Mouse (Mus musculus): Measurements from ENCODE around the gene Prss22. TPM values are rescaled to one million over a fixed set of nuclear protein-coding genes. Genes with fewer than 3 reads are reported as not detected.

Gene Prss22
- 0.42 TPM in 1 of 2 replicates, not detected in the other for total RNA-seq (2014; rRNA removed)
- not detected in 2 replicates for polyA plus RNA-seq (2015; fragmentation: Nextera tagmentation; extraction: Ambion mirVana)

GRCm38 (mm10) chr17:23997901-23998300, at the start of gene Prss22:
Gene Prss22, minus strand, starts transcription at chr17:23998100.
- ATAC-seq, result no peak
- no peak for TF ChIP-seq CTCF (IDR thresholded peaks at IDR 0.05; ENCODE audit: low read depth)

GRCm38 (mm10) chr17:24046026-24046425, 48.1 kb upstream of the Prss22 start:
- no peak for TF ChIP-seq CTCF (IDR thresholded peaks at IDR 0.05; ENCODE audit: low read depth)
- Histone ChIP-seq H3K36me3 (ENCODE audit: insufficient read depth, low read length) (peaks cover 21% of the 10 kb centered on the region), H3K4me2 (ENCODE audit: low read depth, low read length) (no peak overlapping the region), H3K4me1 (ENCODE audit: insufficient read depth, low read length) (no peaks in the 10 kb centered on the region), H3K27me3 (ENCODE audit: insufficient read depth, low read length) (no peaks in the 10 kb centered on the region), H3K27ac (no peak overlapping the region), H3K4me3 (ENCODE audit: low read length) (no peak overlapping the region), H3K9ac (replicated peaks; ENCODE audit: low read length) (no peak overlapping the region), H3K9me3 (ENCODE audit: low read length) (no peaks in the 10 kb centered on the region)
- ATAC-seq, result no peak; the same call in 1 of the 2 replicates
- 54% methylated on average over 5 of the region's 5 CpGs for WGBS
- DNase-seq (ENCODE audit: low spot score), result no peak

More at GRCm38 (mm10) chr17:23997901-23998300, at the start of gene Prss22:
- H3K27me3 ChIP-seq (ENCODE audit: insufficient read depth, low read length), result no peaks in the 10 kb centered on the region
- H3K36me3 ChIP-seq (ENCODE audit: insufficient read depth, low read length), result no peaks in the 10 kb centered on the region
- no peak within 1 kb of the TSS for H3K27ac ChIP-seq
- H3K4me1 ChIP-seq (ENCODE audit: insufficient read depth, low read length), result no peaks in the 10 kb centered on the region
- no peak for DNase-seq (ENCODE audit: low spot score)
- no peak within 1 kb of the TSS for H3K9ac ChIP-seq (replicated peaks; ENCODE audit: low read length)
- 79% methylated on average over 2 of the region's 2 CpGs for WGBS
- no peaks in the 10 kb centered on the region for H3K9me3 ChIP-seq (ENCODE audit: low read length)
- no peak within 1 kb of the TSS for H3K4me3 ChIP-seq (ENCODE audit: low read length)
- no peak within 1 kb of the TSS for H3K4me2 ChIP-seq (ENCODE audit: low read depth, low read length)

DNA sequence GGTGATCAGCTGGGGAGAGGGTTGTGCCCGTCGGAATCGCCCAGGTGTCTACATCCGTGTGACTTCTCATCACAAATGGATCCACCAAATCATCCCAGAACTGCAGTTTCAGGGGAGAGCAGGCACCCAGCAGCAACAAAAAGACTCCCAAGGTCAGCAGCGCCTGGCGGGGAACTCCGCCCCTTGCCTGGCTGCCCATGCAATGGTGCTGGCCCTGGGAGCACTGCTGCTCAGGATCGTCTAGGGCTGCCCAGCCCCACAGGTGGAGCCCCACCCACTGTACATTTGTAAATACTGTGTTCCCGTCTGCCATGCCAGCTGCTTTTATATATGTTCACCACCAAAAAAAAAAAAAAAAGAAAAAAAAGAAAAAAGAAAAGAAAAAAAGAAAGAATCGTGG, 47.7 kb upstream of the Prss22 start:
- H3K27ac ChIP-seq, result no peak overlapping the region
- H3K4me3 ChIP-seq (ENCODE audit: low read length), result no peak overlapping the region
- H3K4me1 ChIP-seq (ENCODE audit: insufficient read depth, low read length), result no peaks in the 10 kb centered on the region
- H3K36me3 ChIP-seq (ENCODE audit: insufficient read depth, low read length), result peaks cover 17% of the 10 kb centered on the region
- no peak overlapping the region for H3K9ac ChIP-seq (replicated peaks; ENCODE audit: low read length)
- ATAC-seq (no peak), DNase-seq (ENCODE audit: low spot score) (no peak)
- H3K9me3 ChIP-seq (ENCODE audit: low read length), result no peaks in the 10 kb centered on the region
- H3K27me3 ChIP-seq (ENCODE audit: insufficient read depth, low read length), result no peaks in the 10 kb centered on the region
- WGBS, result 81% methylated on average over 10 of the region's 10 CpGs
- no peak for TF ChIP-seq CTCF (IDR thresholded peaks at IDR 0.05; ENCODE audit: low read depth)
- no peak overlapping the region for H3K4me2 ChIP-seq (ENCODE audit: low read depth, low read length)

DNA sequence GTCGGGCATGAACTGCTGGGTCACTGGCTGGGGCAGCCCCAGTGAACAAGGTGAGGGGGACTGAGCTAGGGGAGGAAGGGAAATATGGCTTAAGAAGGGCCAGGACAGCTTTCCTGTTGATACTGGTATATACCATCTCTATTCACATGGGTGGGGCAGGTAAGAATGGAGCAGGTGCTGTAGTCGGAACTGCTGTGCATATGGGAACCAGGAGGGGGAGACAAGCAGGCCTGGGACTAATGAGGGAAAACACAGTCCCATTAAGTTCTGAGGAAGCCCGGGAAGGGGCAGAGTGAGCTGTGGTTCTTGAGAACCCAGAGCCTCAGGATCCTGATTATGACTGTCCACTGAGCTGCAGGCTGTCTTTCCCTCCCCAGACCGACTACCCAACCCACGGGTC, 46.6 kb upstream of the Prss22 start:
- Histone ChIP-seq H3K9ac (replicated peaks; ENCODE audit: low read length) (no peak overlapping the region), H3K36me3 (ENCODE audit: insufficient read depth, low read length) (peaks cover 13% of the 10 kb centered on the region), H3K4me1 (ENCODE audit: insufficient read depth, low read length) (no peaks in the 10 kb centered on the region), H3K4me3 (ENCODE audit: low read length) (no peak overlapping the region), H3K27me3 (ENCODE audit: insufficient read depth, low read length) (no peaks in the 10 kb centered on the region), H3K4me2 (ENCODE audit: low read depth, low read length) (no peak overlapping the region), H3K27ac (no peak overlapping the region), H3K9me3 (ENCODE audit: low read length) (no peaks in the 10 kb centered on the region)
- DNase-seq (ENCODE audit: low spot score) (no peak), ATAC-seq (no peak)
- no peak for TF ChIP-seq CTCF (IDR thresholded peaks at IDR 0.05; ENCODE audit: low read depth)
- WGBS, result 66% methylated on average over 5 of the region's 5 CpGs

DNA sequence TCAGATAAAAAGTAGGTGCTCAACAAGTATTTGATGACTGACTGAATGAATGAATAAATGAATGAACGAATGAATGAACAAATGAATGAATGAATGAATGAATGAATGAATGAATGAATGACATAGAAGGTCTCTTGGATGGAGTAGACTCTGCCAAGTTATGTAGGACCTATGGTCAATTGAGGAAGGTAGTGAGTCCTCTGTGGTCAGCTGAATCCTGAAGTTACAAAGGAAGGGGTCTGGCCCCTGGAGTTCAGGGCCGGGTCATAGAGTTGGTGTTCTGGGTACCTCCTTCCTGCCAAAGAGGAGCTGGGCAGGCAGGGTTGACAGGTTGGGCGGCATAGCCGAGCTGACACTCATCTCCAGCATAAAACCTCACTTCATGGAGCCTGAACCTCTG, 39.9 kb upstream of the Prss22 start, which contains the start of gene Prss27:
TSS of gene Prss27 (plus strand) at position 301 of the 400 bp plus-strand sequence.
- DNase-seq (ENCODE audit: low spot score), result no peak
- Histone ChIP-seq H3K9ac (replicated peaks; ENCODE audit: low read length) (no peak within 1 kb of the TSS), H3K27me3 (ENCODE audit: insufficient read depth, low read length) (no peaks in the 10 kb centered on the region), H3K4me2 (ENCODE audit: low read depth, low read length) (no peak within 1 kb of the TSS), H3K27ac (no peak within 1 kb of the TSS), H3K9me3 (ENCODE audit: low read length) (no peaks in the 10 kb centered on the region), H3K4me3 (ENCODE audit: low read length) (no peak within 1 kb of the TSS), H3K4me1 (ENCODE audit: insufficient read depth, low read length) (no peaks in the 10 kb centered on the region), H3K36me3 (ENCODE audit: insufficient read depth, low read length) (no peaks in the 10 kb centered on the region)
- no peak for TF ChIP-seq CTCF (IDR thresholded peaks at IDR 0.05; ENCODE audit: low read depth)
- WGBS, result 65% methylated on average over 4 of the region's 4 CpGs
- ATAC-seq, result no peak

GRCm38 (mm10) chr17:24037360-24037759, 39.5 kb upstream of the Prss22 start:
- Histone ChIP-seq H3K27me3 (ENCODE audit: insufficient read depth, low read length) (no peaks in the 10 kb centered on the region), H3K36me3 (ENCODE audit: insufficient read depth, low read length) (no peaks in the 10 kb centered on the region), H3K4me2 (ENCODE audit: low read depth, low read length) (no peak overlapping the region), H3K9me3 (ENCODE audit: low read length) (no peaks in the 10 kb centered on the region), H3K9ac (replicated peaks; ENCODE audit: low read length) (no peak overlapping the region), H3K27ac (no peak overlapping the region), H3K4me1 (ENCODE audit: insufficient read depth, low read length) (no peaks in the 10 kb centered on the region), H3K4me3 (ENCODE audit: low read length) (no peak overlapping the region)
- TF ChIP-seq CTCF (IDR thresholded peaks at IDR 0.05; ENCODE audit: low read depth), result no peak
- no peak for DNase-seq (ENCODE audit: low spot score)
- WGBS, result 84% methylated on average over 13 of the region's 13 CpGs
- no peak for ATAC-seq

DNA sequence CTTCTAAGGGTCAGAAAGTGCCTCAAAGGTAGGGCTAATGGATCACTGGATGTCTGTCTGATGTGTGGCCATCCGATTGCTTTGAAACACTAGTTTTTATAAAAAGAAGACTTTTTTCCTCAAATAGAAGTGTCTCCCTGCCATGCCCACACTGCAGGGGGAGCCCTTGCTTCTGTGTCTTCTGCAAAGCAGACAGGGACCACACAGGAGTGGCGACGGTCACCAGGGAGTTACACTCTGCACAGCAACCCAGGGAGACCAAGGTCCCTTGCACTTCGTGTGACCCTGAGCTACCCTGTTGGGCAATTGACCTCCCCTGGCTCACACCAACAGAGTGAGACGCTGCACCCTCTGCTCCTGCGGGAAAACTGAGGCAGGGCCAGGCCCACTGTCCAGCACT, 39.1 kb upstream of the Prss22 start:
- Histone ChIP-seq H3K4me2 (ENCODE audit: low read depth, low read length) (no peak overlapping the region), H3K4me1 (ENCODE audit: insufficient read depth, low read length) (no peaks in the 10 kb centered on the region), H3K36me3 (ENCODE audit: insufficient read depth, low read length) (no peaks in the 10 kb centered on the region), H3K27me3 (ENCODE audit: insufficient read depth, low read length) (no peaks in the 10 kb centered on the region), H3K9me3 (ENCODE audit: low read length) (no peaks in the 10 kb centered on the region), H3K27ac (no peak overlapping the region), H3K4me3 (ENCODE audit: low read length) (no peak overlapping the region), H3K9ac (replicated peaks; ENCODE audit: low read length) (no peak overlapping the region)
- 77% methylated on average over 6 of the region's 6 CpGs for WGBS
- DNase-seq (ENCODE audit: low spot score) (no peak), ATAC-seq (no peak)
- TF ChIP-seq CTCF (IDR thresholded peaks at IDR 0.05; ENCODE audit: low read depth), result peak; percentile 9; the same call in 1 of the 2 replicates

All from hindbrain, postnatal 0 days (tissue).